Mouse (Mus musculus) ES-Bruce4 (cell line): ENCODE data around the gene Pck1.

ENCODE experiments used
- CTCF ChIP-seq: IDR thresholded peaks from one replicate; pipeline ENCODE4 v1.8.1; 2011; ENCODE audit warnings: low read depth, low read length
- POLR2A ChIP-seq: IDR thresholded peaks from one replicate; pipeline ENCODE4 v1.8.1; 2011; ENCODE audit warnings: low read length; ENCODE audit not compliant: insufficient read depth

GRCm38 (mm10) chr2:173154962-173155361 is 2.1 kb downstream of the Pck1 start:
- TF ChIP-seq CTCF (no peak), POLR2A (no peak)
